Mouse (Mus musculus) embryonic fibroblast, embryonic 13.5 days (primary cell): ENCODE data around the gene Gli1. TPM values are rescaled to one million over a fixed set of nuclear protein-coding genes. Genes with fewer than 3 reads are reported as not detected.

Source experiments
- H3K27ac ChIP-seq: 2 replicates; pipeline ENCODE4 v1.5.1; 2012; ENCODE audit warnings: low read length, control low read depth, inconsistent platforms; ENCODE audit not compliant: insufficient read depth
- H3K4me1 ChIP-seq: 2 replicates; pipeline ENCODE4 v1.6.1; 2011; ENCODE audit warnings: low read length; ENCODE audit not compliant: control insufficient read depth, insufficient read depth
- H3K4me3 ChIP-seq: 2 replicates; pipeline ENCODE4 v1.5.1; 2011; ENCODE audit warnings: mild to moderate bottlenecking, control low read depth, low read length; ENCODE audit not compliant: insufficient read depth
- CTCF ChIP-seq: IDR thresholded peaks from 2 replicates; pipeline ENCODE4 v1.5.1; 2011; ENCODE audit warnings: mild to moderate bottlenecking, control low read depth, low read length, moderate library complexity, borderline replicate concordance; ENCODE audit not compliant: insufficient read depth
- POLR2A ChIP-seq: IDR thresholded peaks from 2 replicates; pipeline ENCODE4 v1.6.1; 2011; ENCODE audit warnings: low read depth, mild to moderate bottlenecking, control low read depth, low read length, moderate library complexity
- polyA plus RNA-seq: library from polyadenylated mRNA; stranded (reverse); fragments of >200 nt; gene quantifications from 2 replicates; pipeline ENCODE4 v1.2.4, GENCODE M21; 2011; ENCODE audit warnings: low read depth; ENCODE audit not compliant: missing spikeins, insufficient read length

Gli1 gene
- polyA plus RNA-seq, 1 experiment: 0.84 TPM

DNA sequence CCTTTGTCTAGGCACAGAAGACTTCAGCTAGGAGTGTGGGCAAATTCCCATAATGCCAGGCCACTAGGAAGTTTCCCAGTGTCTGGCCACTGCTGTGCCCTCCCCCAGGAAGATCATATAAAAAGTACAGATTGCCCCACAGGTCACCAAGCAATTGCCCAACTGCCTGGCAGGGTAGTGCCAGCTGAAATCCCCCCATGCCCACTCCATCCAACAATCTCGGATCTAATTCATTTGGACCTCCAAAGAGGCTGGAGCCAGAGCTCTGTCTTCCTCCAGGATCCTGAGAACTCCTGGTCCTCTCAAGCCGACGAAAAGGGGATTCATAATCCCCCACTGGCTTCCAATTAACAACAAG, 53.9 kb downstream of the Gli1 start:
- Histone ChIP-seq H3K27ac (peak overlapping the region; percentile 95), H3K4me3 (peak overlapping the region; percentile 55), H3K4me1 (0 out of 2 replicates have a peak, but pooled peaks cover 8% of the 10 kb centered on the region)
- TF ChIP-seq CTCF (no peak), POLR2A (no peak)

DNA sequence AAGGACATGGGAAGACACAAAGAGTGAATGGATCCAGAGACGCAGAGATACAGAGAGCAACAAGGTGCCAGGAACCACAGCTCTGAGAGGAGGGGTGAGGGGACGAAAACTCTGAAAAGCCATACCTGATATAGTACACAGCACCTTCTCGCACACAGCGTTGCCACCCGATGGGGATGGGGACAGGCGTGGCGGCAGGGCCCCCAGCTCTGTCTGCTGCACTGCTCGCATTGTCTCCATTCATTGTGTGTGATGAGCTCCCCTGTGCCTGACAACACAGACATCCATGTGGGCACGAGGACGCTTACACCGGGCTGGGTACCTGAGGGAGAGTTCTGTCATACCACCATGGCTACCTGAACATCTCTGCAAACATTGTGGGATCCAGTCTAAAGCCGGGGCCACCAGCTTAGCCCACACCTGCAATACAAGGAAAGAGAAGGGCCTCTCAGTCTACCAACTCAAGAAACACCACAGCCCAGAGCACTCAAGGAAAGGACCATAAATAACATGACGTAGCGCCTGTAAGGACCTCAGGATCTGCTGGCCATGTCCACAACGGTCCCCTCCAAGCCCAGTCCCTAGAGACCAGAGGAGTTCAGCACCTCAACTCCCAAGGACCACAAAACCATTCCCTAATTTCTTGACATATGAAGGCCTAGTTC, 54.4 kb downstream of the Gli1 start:
- H3K4me1 ChIP-seq: 0 out of 2 replicates have a peak, but pooled peaks cover 8% of the 10 kb centered on the region
- no peak; the same call in none of the 2 replicates for TF ChIP-seq POLR2A
- no peak for TF ChIP-seq CTCF
- peak overlapping the region; percentile 55 for H3K4me3 ChIP-seq
- H3K27ac ChIP-seq: peak overlapping the region; percentile 95

- 0 out of 2 replicates have a peak, but pooled peaks cover 8% of the 10 kb centered on the region for H3K4me1 ChIP-seq
- peak overlapping the region; percentile 95; the same call in 1 of the 2 replicates for H3K27ac ChIP-seq
- TF ChIP-seq POLR2A (no peak), CTCF (no peak)
- H3K4me3 ChIP-seq: peak overlapping the region; percentile 55
Observed at GRCm38 (mm10) chr10:127286730-127287129, 55.0 kb downstream of the Gli1 start.

DNA sequence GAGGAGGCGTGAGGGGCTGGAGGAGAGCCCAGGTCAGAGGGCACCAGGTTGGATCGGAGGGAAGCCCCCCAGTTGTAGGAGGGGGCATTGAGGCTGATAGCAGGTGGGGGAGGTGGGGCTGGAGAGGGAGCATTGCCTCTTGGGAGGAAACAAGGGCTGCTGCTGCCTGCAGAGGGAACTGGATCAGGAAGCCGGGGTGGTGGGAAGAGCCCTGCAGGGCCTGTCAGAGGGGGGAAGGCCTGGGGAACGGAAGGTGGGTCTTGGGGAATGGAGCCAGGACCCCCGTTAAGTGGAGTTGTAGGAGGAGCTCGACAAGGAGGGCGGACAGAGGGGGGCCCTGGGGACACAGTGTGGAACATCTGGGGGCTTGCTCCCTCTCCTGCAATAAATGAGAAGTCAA, 55.6 kb downstream of the Gli1 start:
- H3K27ac ChIP-seq: no peak overlapping the region
- 0 out of 2 replicates have a peak, but pooled peaks cover 8% of the 10 kb centered on the region for H3K4me1 ChIP-seq
- no peak for TF ChIP-seq POLR2A
- peak overlapping the region; percentile 55 for H3K4me3 ChIP-seq

DNA sequence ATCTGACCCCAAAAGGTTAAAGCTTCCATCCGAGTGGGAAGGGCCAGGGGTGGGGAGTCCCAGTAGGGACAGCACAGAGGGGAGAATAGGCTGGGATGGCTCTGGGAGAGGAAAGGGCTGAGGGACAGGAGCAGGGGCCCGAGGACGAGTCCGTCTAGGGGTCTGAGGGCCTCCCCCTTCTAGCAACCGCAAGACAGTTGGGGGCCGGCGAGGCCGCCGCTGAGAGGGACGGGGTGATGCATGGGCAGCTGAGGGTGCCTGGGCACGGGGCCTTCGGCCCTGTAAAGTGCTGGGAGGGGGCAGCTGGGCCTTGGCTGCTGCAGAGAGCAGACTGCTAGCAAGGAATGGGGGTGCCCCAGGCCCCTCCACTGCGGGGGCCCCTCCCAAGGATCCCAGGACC, 56.1 kb downstream of the Gli1 start:
- no peak overlapping the region for H3K27ac ChIP-seq
- H3K4me1 ChIP-seq: 0 out of 2 replicates have a peak, but pooled peaks cover 8% of the 10 kb centered on the region
- H3K4me3 ChIP-seq: no peak overlapping the region
- TF ChIP-seq CTCF (no peak), POLR2A (no peak)

DNA sequence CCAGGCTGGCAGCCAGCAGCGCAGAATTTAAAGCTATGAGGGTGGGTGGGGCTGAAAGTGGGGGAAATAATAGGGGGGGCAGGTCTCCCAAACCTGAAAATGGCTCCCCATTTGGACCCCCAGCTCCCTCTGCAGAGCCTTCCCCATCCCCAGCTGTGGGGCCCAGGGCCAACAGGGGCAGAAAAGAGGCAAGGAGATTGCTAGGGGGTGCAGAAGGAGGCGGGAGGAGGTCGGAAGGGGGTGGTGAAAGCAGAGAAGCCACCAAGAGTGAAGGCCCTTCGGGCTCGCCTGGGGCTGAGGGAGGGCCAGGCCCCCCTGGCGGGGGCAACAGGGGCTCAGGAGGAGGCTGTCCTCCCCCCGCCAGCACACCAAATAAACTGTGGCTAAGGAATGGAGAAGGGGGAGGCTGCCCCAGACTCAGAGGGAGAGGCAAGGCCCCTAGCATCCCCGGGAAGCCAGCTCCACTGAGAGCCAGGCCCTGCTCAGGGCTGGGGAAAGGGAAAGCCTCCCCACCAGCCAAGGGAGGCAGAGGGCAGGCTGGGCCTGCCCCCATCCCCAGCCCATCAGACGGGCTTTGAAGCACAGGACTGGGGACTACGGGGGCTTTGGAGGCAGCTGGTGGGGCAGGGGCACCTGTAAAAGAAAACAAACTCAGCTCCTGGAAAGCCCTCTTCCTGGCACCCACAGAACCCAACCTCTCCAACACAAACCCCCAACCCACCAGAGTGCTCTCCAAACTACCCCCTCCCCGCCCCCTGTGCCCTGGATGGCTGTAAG, 56.9 kb downstream of the Gli1 start:
- Histone ChIP-seq H3K4me1 (0 out of 2 replicates have a peak, but pooled peaks cover 8% of the 10 kb centered on the region), H3K27ac (no peak overlapping the region), H3K4me3 (no peak overlapping the region)
- TF ChIP-seq CTCF (no peak), POLR2A (no peak)

- Histone ChIP-seq H3K4me1 (0 out of 2 replicates have a peak, but pooled peaks cover 5% of the 10 kb centered on the region), H3K4me3 (no peak overlapping the region), H3K27ac (no peak overlapping the region)
- TF ChIP-seq CTCF (no peak), POLR2A (no peak)
Observed at GRCm38 (mm10) chr10:127284105-127284622, 57.6 kb downstream of the Gli1 start.

DNA sequence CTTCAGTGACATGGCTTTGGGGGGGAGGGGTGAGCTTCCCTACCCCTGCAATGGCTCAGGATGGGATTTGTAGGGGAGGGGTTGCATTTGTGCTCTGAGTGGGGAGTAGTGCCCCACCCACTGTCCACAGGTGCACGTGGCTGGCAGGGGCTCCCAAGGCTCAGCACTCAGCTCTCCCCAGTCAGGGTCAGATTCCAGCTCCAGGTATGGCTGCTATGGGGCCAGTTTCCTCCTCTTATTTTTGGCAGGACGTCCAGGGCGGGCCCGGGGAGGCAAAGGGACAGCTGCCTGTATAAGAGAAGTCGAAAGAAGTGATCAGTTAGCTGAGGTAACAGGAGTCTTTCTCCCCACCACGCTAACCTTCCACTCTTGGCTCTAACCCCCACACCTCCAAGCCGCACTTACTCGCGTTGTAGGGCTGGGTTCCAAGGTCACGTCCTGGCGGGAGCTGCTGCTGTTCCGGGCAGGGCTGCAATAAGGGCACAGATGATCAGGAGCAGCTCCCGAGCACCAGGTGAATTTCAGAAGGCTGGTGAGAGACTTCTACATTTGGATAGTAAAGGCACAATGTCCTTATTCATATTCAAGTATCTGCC, 59.1 kb downstream of the Gli1 start:
- no peak for TF ChIP-seq CTCF
- TF ChIP-seq POLR2A: no peak
- H3K4me1 ChIP-seq: 0 out of 2 replicates have a peak, but pooled peaks cover 5% of the 10 kb centered on the region

DNA sequence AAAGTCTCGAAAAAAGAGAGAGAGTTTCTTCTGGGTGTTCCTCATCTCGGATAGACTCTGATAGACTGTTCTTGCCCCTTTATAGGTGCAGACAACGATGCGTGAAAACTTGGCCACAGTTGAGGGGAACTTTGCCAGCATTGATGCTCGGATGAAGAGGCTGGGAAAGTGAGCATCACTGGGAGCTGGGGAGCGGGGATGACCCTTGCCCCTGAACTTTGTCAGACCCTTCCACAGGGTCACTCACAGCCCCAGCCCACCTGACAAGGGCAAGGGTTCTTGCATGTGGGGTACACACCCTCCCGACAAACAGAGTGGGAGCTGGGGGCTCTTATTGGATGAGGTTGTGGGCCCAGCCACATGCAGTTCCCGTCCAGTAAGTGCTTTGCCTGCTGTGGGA, 60.5 kb downstream of the Gli1 start:
- Histone ChIP-seq H3K4me3 (no peak overlapping the region), H3K4me1 (no peaks in the 10 kb centered on the region), H3K27ac (no peak overlapping the region)
- no peak for TF ChIP-seq CTCF
- no peak; the same call in 1 of the 2 replicates for TF ChIP-seq POLR2A

More for the DNA sequence above, 59.1 kb downstream of the Gli1 start:
- Histone ChIP-seq H3K27ac (no peak overlapping the region), H3K4me3 (no peak overlapping the region)

Other genes with a start within 250 kb of the Gli1 start
- 84.1 and 87.6 TPM in 2 replicates for gene Os9, start 220.8 kb downstream of the Gli1 start, polyA plus RNA-seq
- gene B4galnt1, start 176.7 kb downstream of the Gli1 start, polyA plus RNA-seq: 28.3 and 39.3 TPM in 2 replicates
- gene Slc26a10, start 161.3 kb downstream of the Gli1 start, polyA plus RNA-seq: 2.2 and 2.8 TPM in 2 replicates
- gene Arhgef25, start 151.9 kb downstream of the Gli1 start, polyA plus RNA-seq: 187 TPM in 2 replicates
- 62.3 and 82.0 TPM in 2 replicates for gene Dtx3, start 146.2 kb downstream of the Gli1 start, polyA plus RNA-seq
- 24.3 and 25.2 TPM in 2 replicates for gene Pip4k2c, start 130.4 kb downstream of the Gli1 start, polyA plus RNA-seq
- 0.80 and 1.6 TPM in 2 replicates for gene Kif5a, start 78.6 kb downstream of the Gli1 start, polyA plus RNA-seq
- gene Dctn2, start 75.6 kb downstream of the Gli1 start, polyA plus RNA-seq: 149 and 162 TPM in 2 replicates
- gene Mbd6, start 53.0 kb downstream of the Gli1 start, polyA plus RNA-seq: 26.4 and 27.2 TPM in 2 replicates
- 105 and 110 TPM in 2 replicates for gene Mars, start 30.2 kb downstream of the Gli1 start, polyA plus RNA-seq
- 0.18 TPM in 1 of 2 replicates, not detected in the other for gene Arhgap9, start 20.0 kb downstream of the Gli1 start, polyA plus RNA-seq
- gene Inhbe, start 12.4 kb upstream of the Gli1 start, polyA plus RNA-seq: not detected in 2 replicates
- not detected in 2 replicates for gene Inhbc, start 28.5 kb upstream of the Gli1 start, polyA plus RNA-seq
- gene R3hdm2, start 38.4 kb upstream of the Gli1 start, polyA plus RNA-seq: 99.2 and 118 TPM in 2 replicates
- 3.9 TPM in 2 replicates for gene Stac3, start 159.7 kb upstream of the Gli1 start, polyA plus RNA-seq
- 1.4 and 3.4 TPM in 2 replicates for gene Ndufa4l2, start 173.0 kb upstream of the Gli1 start, polyA plus RNA-seq
- gene Shmt2, start 180.5 kb upstream of the Gli1 start, polyA plus RNA-seq: 147 and 169 TPM in 2 replicates
- gene Nxph4, start 192.6 kb upstream of the Gli1 start, polyA plus RNA-seq: 1.1 and 1.8 TPM in 2 replicates